Mouse (Mus musculus) lung, postnatal 4 days (tissue): ENCODE measurements around the gene Fam43b.

ENCODE experiments used
- DNase-seq, 2 experiments: peaks; one replicate each; pipeline ENCODE4 v3.0.0; 2021

The Fam43b gene

DNA sequence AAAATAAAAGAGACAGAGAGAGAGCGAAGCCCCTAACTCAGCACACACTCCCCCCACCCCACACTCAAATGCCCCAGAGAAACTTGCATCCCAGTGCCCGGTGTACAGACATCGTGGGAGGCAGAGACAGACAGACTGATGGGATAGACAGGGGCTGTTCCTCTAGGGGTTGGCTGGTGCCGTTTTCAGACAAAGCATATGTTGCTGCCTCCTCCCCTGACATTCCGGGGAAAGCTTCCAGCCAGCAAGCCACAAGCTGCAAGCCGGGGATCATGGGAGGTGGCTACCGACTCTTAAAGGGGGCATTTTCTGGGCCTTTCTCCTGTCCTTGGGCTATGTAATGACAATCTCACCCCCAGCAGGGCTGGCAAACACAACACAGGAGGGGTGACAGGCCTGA, 2.6 kb downstream of the Fam43b start:
- no peak for DNase-seq

DNA sequence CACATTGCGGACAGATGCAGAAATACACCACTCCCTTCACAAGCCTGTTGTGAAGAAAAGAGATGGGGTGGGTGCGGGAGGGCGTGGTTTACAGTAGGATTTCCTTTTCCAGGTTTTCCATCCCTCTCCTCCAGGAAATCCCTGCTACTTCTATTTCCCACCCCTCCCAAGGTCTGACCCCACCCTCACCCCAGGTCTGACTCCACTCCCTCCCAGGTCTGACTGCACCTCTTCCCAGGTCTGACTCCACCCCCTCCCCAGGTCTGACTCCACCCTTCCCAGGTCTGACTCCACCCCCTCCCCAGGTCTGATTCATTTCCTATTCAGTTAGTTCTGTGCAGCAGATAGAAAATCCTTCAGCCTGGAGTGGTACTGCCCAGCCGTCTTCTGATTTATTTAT, 12.5 kb downstream of the Fam43b start:
- DNase-seq = no peak

DNA sequence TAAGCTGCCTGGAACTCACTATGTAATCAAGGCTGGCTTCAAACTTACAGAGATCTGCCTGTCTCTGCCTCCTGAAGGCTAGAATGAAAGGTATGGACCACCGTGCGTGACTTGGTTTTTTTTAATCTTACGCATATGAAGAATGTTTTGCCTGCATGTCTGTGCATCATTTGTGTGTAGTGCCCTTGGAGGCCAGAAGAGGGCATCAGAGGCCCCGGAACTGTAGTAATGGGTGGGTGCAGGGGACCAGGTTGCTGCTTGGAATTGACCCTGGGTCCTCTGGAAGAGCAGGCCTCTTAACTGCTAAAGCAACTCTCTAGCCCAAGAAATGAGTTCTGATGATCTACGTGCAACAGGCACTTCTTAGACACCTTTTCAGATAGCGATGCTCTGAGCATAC, 13.9 kb downstream of the Fam43b start:
- DNase-seq = no peak

DNA sequence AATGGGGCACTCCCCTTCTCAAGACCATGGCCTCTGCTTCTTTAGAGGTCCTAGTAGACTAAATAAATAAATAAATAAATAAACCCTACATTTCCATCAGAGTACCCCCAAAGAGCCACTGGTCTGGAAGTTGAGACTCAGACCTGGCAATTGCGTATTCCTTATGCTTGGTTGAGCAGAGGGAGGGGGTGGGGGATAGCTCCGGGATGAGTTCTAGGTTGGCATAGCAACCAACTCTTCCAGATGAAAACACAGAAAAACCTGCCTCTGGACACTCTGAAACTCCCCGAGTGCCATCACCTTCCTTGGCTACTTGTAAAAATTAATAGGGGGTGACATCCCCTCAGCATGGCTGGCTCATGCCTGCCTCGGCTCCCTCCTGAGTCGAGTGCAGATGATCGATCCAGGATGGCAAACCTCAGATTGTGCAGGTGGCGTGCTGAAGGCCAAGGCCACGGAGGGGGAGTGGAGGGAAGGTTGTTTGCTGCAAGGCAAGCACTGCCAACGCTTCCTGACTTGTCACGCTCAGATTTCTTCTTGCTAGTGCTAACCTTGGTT, 16.1 kb downstream of the Fam43b start:
- DNase-seq = no peak

DNA sequence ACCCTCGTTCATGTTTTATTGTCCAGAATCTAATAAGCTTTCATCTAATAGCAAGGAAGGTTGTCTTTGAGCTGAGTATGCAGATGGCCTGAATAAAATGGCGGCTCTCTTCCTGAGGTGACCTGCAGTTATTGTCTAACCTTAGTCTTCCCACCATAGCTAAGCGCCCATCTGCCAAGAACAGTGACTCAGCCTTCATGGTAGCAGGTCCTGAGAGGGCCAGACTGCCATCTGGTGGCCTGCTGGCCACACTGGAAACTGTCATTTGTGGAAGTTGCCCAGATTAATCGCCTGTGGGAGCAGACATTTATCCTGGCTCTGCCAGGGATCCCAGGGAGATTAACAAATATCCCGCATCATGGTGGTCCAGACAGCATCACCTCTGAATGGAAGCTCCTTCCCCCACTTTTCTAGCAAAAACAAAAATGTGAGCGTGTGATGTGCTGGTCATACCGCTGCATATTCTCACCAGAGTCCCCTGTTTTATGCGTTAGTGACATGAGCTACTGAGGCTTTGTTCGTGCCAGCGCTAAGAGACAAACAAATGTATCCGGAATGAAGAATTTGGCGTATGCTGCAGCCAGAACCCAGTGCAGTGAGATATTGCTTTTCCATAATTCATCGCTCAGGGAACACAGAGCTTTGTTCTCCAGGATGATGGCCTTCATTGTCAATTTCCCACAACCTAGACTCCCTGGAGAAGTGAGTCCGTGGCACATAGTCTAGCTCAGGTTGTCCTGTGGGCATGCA, 17.1 kb downstream of the Fam43b start:
- peak; percentile 79 to 81 for DNase-seq

DNA sequence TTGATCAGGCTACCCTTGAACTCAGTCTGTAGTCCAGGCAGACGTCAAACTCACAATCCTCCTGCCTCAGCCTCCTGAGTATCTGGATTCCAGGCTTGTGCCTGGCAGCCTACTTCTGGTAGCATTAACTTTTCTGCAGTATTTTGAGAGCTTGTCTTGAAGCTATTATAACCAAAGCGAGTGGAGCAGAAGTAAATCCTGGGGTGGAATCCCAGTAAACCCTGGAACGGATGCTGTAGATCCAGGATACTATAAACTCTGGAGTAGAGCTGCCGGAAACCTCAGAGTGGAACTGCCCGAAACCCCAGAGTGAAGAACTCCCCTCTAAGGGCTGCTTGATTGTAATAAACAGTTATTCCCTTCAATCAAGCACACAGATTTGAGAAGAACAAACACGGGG, 18.8 kb downstream of the Fam43b start:
- peak in 1 of 2 experiments; percentile 57 for DNase-seq

DNA sequence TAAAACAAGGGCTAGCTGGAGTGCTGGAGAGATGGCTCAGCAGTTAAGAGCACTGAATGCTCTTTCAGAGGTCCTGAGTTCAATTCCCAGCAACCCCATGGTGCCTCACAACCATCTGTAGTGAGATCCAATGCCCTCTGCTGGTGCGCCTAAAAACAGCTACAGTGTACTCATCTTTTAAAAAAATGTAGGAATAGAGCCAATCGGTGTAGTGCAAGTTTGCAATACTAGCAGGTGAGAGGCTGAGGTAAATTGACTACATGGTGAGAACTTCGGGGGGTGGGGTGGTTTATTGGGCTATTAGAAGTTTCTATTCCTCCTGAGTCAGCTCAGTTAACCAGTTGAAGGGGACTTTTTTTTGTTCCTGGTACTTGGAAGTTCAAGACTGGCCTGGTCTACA, 21.2 kb downstream of the Fam43b start:
- DNase-seq = no peak

DNA sequence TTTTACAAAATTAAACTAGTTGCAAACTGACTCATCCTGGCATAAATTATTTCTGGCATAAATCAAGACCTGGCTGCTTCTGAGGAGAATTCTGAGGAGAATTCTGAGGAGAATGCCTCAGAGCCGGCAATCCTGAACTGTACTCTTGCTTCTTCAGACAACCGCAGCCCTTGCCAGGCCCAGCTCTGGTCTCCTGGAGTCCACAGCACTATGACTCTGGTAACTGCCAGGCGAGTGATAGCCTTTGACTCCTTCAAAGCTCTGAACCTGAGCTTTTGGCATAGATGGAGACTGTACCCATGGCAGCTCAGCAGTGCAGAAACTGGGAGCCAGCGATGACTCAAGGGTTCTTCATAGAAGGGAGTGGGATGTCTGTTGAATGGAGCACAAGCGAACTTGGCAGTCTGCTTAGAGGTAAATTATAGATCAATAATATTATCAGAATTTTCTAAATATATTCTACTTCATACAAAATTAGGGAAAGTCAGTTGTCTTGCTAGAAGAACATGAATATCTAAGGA, 25.3 kb downstream of the Fam43b start:
- DNase-seq = no peak

DNA sequence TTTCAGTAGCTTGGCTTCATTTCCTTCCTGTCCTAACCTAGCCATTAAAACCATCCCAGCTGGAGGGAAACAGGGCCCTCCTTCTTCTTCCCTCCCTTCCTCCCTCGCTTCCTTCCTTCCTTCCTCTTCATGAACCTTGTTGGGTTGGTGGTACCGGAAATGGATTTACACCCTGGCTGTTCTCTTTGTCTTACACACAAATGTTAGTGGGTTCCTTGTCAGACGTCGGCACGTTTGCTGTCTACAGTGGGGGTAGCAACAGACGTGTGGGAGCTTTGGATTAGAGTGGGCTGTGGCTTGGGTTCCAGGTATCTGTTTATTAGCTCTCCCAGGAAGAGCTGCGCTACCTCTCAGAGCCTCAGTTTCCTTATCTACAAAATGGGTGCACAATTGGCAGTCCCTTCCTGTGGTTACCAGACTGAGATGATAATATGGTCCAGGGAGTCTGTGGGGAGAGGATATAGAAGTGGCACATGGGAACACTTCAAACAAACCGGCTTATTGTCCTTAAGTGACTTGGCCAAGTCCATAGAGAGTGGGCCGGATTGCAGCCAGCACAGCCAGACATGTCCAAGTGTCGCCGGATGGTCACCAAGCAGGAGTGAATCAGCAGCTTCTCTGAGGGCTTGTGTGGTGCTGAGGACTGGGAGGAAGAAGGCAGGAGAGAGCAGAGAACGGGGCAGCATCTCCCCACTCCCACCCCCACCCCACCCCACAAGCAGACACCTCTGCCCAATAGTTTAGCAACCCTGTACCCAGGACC, 27.6 kb downstream of the Fam43b start:
- no peak for DNase-seq

DNA sequence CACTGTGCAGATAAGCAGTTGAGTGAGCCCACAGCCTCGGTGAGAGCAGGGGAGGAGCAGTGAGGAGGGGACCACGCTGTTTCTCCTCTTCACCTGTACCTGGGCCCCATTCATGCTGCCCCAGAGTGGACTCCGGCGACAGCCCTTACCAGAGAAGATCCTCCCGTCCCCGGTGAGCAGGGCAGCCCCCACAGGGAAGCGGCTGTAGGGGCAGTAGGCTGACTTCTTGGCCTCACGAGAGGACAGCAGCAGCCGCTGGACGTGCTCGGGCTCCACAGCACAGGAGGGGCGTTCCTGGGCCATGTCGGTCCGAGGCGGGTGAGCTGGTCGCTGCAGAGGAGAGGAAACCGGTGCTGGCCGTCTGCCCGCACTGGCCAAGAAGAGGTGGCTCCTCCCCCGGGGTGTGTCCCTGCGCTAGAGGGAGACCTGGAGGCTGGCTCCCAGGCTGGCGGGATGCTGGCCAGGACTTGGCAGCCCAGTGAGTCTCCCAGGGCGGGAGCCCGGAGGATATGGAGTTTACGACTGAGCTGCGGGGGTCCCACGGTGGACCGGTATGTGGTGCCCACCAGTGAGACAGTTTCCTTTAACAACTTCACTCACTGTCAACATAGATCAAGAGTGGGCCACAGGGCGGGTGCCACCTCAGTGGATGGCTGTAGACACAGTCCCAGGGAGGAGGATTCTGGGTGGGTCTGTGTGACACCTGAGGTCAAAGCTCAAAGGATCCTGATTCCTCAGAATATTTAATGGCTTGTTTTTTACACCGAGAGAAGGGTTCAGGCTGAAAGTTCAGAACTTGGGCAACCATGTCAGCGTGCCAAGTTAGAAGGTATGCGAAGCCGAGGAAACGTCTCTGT, 28.5 kb downstream of the Fam43b start, which contains the start of gene Cda:
Gene Cda, minus strand, starts transcription at position 352 of the 857 bp plus-strand sequence.
- peak; percentile 89 to 92 for DNase-seq

DNA sequence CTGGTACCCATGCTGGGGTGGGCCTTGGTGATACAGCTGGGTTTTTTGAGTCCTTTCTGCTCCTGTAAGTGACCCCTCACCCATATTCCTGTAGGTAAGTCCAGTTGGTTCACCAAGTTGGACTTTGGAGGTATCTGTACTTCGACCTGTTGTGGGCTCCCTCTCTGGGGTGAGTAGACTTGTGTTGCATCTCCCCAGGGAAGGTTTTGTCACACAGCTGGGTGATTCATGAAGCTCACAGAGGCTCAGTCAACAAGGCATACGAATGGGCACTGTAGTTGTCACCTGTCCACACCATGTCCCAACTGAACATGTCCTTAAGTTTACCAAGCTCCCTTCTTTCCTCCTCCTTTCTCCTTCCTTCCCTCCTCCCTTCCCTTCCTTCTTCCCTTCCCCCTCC, 29.8 kb downstream of the Fam43b start:
- DNase-seq = no peak

DNA sequence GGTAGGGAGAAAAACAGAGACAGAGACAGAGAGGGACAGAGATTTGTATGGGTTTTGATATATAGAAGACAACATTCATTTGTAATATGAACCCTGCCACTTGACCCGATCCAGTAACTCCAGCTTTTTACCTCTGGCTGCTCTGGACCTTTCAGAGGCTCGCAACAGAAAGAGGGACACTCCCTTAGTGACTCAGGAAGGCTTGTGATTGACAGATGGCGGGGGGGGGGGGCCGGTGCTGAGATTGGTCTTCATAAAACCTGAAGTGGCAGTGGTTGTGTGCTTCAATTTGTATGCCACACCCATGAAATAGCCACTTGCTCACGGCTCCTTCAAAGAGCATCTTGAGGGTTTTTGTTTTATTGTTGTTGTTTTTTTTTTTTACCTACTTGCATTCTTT, 32.8 kb downstream of the Fam43b start:
- DNase-seq = no peak

DNA sequence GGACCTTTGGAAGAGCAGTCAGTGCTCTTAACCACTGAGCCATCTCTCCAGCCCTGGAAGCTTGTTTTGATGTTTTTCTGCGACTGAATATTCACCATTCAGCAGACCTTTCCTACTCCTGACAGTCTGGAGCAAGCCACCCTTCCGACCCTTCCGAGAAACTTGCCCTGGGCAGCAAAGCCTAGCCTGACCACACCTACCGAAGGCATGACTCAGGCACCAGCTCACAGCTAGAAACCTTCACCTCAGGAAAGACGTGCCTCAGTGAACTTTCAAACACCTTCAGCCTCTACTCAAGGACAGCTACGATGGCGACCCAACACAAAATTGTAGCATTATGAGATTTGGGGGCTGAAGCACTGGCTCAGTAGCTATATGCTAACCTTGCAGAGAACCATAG, 33.4 kb downstream of the Fam43b start:
- no peak for DNase-seq

DNA sequence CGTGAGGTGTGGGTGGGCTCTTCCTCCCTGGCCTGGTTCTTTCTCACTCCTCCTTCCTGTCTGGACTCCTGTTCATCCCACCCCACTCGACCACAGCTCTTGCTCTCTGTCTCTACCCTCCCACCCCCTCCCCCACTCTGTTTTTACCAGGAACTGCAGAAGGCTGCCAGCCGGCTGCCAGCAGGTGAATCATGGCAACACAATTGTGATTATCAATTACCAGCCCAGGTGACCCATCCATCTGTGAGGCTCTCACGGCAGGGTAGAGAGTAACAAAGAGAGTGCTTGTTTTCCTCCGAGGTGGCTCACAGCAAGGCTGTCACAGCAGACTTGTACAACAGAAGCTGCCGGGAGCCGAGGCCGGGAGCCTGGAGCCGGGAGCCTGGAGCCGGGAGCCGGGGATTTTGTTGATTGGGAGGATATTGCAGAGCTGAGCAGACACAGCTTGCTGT, 34.9 kb downstream of the Fam43b start:
- DNase-seq = no peak

DNA sequence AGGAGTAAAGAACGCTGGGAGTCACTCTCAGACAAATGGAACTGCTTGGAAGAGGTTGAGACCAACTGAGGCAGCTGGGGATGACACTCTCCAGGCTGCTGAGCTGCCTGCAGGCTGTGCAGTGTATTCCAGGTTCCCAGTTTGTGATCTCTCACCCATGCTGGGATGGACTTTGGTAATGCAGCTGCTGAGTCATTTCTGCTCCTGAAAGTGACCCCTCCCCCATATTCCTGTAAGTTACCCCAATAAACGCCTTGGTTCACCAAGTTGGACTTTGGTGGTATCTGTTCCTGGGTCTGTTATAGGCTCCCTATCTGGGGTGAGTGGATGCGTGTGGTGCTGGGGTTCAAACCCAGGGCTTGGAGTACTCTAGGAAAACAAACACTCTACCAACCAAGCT, 38.2 kb downstream of the Fam43b start:
- no peak for DNase-seq

DNA sequence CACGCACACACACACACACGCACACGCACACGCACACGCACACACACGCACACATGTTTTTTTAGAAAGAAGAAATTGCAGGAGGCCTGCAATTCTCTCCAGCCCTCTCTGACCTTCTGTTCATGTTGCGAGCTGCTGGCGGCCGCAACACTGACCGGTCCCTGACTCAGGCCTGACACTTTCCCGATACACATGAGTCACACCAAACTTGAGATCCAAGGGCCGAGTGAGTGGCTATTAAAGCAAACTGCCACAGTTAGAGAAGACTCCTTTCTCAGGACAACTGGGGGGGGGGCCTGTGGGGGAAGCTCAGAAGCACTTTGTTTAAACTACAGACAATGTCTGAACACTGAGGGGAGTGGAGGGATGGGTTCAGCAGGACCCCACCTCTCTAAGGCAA, 39.8 kb downstream of the Fam43b start:
- no peak for DNase-seq

DNA sequence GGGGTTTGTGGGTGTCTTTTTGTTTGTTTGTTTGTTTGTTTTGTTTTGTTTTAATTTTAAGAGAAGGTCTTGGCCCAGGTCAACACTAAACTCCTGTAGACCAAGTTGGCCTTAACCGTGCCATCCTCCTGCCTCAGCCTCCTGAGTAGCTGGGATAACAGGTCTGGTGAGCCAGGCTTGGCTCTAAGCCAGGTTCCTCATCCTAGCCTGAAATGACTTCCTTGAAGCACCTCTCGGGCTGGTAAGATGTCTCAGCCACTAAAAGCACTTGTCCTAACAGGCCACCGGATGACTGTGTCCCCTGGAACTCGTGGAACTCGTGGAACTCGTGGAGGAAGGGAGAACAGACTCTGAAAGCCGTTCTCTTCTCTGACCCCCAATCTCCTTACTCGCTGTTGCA, 40.2 kb downstream of the Fam43b start:
- DNase-seq = no peak

DNA sequence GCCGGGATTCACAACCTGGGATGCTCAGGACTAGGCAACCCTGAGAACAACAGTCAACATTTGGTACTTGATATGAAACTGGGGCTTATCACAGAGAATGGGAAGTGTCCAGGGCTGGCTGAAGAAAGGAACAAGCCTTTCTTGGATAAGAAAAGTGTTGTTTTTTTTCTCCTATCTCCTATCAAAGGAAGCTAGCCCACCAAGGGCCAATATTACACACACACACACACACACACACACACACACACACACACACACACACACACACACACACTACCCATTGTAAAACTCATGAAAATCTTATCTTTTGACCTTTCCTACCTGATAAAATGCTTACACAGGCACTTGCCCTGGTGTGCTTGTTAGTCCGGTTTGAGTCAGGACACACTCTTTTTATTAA, 40.8 kb downstream of the Fam43b start:
- no peak for DNase-seq

DNA sequence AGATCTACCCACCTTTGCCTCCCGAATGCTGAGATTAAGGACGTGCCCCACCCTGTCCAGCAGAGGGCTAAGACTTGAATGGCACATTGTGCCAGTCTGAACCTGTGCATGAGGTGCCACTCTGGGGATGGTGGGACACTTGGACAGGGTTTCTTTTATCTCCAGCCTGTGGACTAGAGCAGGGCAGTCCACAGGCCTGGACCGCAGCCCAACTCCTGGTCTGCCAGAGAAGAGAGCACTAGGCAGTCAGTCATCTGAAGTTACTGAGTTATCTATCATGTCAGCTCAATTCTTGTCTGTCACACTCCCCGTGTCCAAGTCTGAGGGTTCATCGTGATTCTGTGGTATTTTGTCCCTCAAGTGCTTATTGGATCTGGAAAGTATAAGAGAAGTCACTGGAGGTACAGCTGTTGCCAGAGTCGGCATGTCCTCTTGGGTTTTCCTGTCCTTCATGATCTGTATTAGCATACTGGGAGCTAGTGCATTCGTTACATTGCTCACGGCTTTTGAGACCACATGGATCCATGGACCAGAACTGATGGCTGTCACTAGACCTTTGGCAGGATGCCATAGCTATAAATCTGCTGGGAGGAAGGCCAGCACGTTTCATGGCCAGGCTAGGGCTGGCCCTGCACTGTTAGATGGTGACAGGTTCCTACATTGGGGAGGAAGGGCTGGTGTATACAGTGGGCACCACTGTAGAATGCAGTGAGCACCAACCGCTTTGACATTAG, 42.7 kb downstream of the Fam43b start:
- DNase-seq = no peak

DNA sequence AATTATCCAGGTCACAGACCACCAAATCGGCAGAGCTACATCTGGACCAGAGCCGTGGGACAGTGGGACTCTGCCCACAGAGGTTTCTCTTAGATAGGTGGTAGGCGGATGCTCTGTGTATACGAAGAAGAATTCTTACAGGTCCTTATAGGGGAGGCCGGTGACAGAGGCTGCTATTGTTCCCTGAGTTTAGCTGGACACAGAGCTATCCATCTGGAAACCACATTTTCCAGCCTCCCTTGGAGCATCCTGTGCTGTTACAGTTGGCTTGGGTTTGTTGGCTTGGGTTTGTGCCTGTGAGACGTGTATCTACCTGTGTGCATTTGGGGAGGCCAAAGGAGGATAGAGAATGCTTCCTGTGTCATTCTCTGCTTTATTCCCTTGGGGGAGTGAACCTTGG, 43.6 kb downstream of the Fam43b start:
- DNase-seq = no peak

DNA sequence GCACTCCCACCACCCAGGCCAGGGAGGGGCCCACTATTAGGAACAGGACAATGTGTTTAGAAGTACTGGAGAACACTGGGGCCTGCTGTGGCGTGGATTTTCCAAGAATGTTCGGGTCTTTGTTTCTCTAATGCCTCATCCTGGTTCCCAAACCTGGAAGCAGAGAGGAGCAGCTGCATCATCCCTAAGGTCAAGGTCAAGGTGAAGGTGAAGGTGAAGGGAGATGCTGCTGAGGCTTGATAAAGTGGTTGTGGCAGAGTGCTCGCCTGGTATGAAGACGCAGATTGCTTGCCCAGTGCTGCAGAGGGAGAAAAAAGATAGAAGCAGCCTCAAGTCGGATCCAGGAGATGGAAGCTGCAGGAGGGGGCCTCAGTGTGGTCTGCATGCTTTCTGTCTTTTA, 44.5 kb downstream of the Fam43b start:
- DNase-seq = no peak

DNA sequence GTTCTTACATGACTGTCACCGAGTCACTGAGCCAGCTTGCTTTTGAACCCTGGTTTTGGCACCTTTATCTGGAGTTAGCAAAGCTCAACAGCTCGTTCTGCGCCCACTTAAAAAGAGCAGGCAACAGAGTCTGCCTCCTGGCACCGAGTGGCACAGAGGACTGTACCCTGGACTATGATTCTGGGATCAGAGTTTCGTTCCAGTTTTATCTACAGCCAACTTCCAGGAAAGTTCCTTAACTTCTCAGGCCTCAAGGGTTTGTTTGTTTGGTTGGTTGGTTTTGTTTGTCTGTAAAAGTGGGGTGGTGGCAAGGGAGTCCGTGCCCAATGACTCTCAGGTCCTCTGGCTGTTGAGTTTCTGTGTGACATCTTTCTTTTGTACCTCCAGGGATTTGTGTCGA, 47.6 kb downstream of the Fam43b start:
- no peak for DNase-seq
